Mouse (Mus musculus) 3T3-L1 (cell line): ENCODE results near the gene Pced1a.

ENCODE experiments used
- DNase-seq: peaks from one replicate; pipeline ENCODE4 v3.0.0-alpha.2; 2015; ENCODE audit warnings: low read depth, low spot score

Gene Pced1a

GRCm38 (mm10) chr2:130424126-130424853 lies at the start of gene Pced1a, which contains the start of gene Vps16:
Pced1a (minus strand) TSS chr2:130424701.
Vps16 (plus strand) TSS chr2:130424339.
- peak; percentile 91 for DNase-seq

DNA sequence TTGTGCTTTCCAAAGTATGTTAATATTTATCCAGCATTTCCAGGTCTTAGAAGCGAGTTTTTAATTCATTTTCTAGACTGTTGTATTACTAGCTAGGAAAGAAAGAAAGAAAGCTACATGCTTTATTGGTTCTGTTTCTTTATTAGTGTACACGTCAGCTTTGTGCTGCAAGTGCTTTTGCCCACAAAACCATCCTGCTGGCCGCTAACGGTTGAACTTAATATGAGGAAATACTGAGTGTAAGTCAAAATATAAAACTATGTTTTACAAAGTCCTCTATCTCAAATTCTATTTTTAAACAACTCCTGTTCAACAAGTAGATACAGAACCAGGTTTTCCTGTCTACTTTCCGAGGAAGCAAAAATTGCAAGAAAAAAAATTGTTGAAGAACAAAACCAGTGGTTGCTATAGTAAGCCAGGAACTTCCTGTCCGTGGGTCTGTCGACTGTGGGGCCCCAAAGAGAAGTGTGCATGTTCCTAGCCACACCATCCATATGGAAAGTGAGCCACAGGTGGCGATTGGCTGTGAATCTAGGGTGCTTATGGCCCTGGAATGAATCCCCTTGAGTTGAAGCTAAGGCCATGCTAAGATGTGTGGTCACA lies 48.5 kb upstream of the Pced1a start:
- DNase-seq, result no peak

GRCm38 (mm10) chr2:130469935-130470334 lies 45.4 kb upstream of the Pced1a start:
- DNase-seq, result no peak

- DNase-seq, result no peak
Observed at GRCm38 (mm10) chr2:130469366-130469765, 44.9 kb upstream of the Pced1a start.

- no peak for DNase-seq
Observed at GRCm38 (mm10) chr2:130466438-130466837, 41.9 kb upstream of the Pced1a start.

GRCm38 (mm10) chr2:130461287-130462071 lies 37.0 kb upstream of the Pced1a start:
- DNase-seq, result no peak

DNA sequence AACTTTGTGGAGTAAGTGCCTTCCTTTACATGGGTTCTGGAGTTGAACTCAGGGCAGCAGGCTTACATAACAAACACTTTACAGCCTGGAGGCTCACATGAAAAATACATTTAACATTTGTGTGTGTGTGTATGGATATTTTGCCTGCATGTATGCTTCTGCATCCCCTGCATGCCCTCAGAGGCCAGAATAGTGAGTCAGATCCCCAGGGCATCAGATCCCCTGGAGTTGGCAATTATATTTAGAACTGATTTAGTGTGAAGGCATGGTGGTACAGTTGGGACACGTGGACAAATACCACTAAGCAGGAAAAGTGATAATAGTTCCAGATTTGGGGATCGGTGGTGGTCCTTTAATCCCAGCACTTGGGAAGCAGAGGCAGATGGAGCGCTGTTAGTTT lies 35.1 kb upstream of the Pced1a start:
- peak; percentile 78 for DNase-seq

- DNase-seq, result no peak
Observed at GRCm38 (mm10) chr2:130457871-130458270, 33.4 kb upstream of the Pced1a start.

DNA sequence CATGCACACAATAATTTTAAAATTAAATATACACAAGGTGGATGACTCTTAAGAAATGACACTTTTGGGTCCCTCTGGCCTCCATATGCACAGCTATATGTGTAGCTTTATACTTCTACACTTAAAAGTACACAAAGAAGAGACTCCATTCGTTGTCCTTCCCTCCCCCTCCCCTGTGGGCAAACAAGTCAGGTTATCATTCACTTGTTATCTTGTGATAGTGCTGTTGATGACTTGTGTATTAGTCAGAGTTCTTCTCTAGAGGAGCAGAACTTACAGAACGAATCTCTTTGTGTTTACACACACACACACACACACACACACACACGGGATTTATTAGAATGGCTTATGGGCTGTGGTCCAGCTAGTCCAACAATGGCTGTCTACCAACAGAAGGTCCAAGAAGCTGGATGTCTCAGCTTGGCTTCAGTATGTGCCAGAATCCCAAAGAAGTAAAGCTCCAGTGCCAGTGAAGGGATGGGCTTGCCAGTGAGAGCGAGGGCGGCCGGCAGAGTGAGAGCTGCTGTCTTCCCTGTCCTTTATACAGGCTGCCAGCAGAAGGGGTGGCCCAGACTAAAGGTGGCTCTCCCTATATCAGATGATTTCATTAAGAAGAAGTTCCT lies 30.4 kb upstream of the Pced1a start:
- peak; percentile 46 for DNase-seq

- no peak for DNase-seq
Observed at GRCm38 (mm10) chr2:130453421-130453820, 28.9 kb upstream of the Pced1a start.

DNA sequence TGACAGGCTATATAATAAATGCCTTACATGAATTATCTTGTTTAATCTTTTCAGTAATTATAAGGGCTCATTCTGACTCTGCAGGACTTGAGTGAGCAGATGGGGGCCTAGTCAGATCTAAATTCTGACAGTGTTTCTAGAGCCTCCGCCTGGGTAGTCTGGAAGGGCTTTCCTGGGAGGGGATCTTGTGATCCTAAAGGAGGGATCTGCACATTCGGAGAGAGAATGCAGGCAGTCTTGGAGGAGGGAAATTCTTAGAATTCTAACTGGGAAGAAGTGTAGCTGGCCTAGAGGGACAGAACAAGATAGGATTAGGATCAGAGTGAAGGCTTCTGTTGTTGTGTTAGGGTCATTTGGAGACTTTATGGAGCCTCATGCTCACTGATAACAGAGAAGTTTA lies 27.8 kb upstream of the Pced1a start:
- DNase-seq, result no peak

DNA sequence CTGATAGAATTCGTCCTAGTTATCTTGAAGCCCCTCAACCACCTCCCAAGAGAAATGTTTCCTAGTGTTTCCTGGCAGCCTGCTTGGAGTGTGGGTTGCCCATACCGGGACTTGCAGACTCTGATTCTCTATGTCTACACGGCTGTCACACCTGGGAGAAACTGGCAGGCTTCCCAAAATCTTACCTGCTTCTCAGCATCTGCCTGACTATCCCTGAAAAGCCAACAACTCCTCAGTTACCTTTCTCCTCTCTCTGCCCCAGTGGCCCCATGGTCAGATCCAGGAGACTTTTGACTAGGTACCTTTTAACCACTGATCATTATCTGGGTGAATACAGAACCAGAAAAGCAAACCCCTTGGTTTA lies 27.2 kb upstream of the Pced1a start:
- no peak for DNase-seq

- peak; percentile 43 for DNase-seq
Observed at GRCm38 (mm10) chr2:130451086-130451726, 26.7 kb upstream of the Pced1a start.

GRCm38 (mm10) chr2:130450434-130450796 lies 25.9 kb upstream of the Pced1a start:
- peak; percentile 52 for DNase-seq

DNA sequence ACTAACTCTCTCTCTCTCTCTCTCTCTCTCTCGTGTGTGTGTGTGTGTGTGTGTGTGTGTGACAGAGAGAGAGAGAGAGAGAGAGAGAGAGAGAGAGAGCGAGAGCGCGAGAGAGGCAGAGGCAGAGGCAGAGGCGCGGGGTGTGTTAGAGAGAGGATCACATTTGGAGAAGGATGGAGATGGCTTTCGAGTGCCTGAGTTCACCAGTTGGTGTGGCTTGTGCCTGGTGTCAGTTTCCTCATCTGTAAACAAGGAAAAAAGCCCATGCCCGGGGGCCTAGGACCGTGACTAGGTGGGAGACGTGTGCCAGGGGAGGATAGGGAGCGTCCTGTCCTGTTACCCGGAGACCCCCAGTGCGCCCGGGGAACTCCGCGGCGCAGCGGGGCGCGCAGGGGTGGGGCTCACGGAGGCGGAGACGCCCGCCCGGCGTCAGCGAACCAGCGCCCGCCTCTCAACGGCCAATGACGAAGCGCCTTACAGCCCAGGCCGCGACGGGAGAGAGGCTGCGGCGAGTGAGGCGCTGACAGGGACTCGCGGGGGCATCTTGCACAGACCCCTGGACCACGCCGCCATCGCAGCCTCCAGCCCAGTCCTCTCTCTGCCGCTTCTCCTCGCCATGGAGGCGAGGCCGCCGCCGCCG lies 25.4 kb upstream of the Pced1a start, which contains the start of gene Ptpra:
Gene Ptpra (plus strand): TSS at position 485 of the 640 bp plus-strand sequence.
- peak; percentile 83 for DNase-seq

- DNase-seq, result peak; percentile 63
Observed at GRCm38 (mm10) chr2:130449021-130449793, 24.7 kb upstream of the Pced1a start.

- peak; percentile 50 for DNase-seq
Observed at GRCm38 (mm10) chr2:130448449-130448848, 23.9 kb upstream of the Pced1a start.

DNA sequence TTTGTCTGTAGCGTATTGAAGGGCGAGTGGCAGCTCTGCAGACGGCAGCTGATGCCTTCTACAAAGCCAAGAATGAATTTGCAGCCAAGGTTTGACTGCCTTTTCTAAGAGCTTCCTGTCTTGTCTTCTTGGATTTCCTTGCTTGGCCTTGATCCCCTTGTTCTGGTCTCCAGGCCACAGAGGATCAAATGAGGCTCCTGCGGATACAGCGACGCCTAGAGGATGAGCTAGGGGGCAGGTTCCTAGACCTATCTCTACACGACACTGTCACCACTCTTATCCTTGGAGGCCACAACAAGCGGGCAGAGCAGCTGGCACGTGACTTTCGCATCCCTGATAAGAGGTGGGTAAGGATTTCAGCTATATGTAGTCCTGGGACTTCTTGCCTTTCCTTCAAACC lies 17.7 kb upstream of the Pced1a start:
- no peak for DNase-seq

DNA sequence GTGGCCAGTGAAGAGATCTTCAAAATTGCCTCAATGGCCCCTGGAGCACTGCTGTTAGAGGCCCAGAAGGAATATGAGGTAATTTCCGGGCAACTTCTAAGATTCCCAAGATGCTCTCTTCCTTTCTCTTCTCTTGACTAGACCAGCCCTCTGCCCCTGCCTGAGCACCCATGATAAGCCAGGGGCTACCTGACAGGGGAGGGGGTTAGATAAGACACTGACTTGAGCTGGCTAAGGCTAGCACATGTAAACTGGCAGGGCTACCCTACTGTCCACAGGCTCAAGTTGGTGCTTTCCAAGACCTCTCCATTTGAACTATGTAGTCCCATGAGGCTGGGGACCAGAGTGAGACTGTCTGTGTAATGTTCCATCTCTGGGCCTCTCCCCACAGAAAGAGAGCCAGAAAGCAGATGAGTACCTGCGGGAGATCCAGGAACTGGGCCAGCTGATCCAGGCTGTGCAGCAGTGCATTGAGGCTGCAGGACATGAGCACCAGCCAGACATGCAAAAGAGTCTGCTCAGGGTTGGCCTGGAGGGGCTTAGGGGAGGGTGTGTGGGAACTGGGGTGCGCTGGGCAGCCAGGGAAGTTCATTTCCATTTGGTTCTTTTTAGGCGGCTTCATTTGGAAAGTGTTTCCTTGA lies 15.5 kb upstream of the Pced1a start:
- DNase-seq, result no peak

DNA sequence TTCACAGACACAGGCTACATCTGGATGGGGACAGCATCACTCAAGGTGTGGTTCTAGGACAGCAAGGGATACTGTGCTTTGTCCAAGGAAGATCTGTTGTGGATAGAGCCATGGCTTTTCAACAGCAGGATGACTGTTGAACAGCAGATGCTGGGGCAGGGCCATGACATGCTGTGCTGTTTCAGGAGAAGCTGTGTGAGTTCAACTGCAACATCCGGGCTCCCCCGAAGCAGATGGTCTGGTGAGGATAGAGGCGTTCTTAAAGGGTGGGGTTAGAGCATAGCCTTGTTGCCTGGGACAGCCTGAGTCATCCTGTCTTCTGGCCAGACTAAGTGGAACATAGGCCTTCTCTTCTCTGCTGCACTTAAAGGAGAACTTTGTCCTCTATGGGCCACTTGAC lies 14.4 kb upstream of the Pced1a start:
- DNase-seq, result no peak
